Mouse (Mus musculus) small intestine, adult 2 months (tissue): ENCODE results near the gene Ptpn14.

ENCODE experiments used
- CTCF ChIP-seq: fragments of 200-500 bp; IDR thresholded peaks from 2 replicates; pipeline ENCODE4 v1.5.1; 2012; ENCODE audit warnings: low read depth, mild to moderate bottlenecking, control low read depth, inconsistent platforms, low read length, moderate library complexity, mixed read lengths; ENCODE audit not compliant: insufficient replicate concordance, insufficient read length; ENCODE audit errors: extremely low read depth
- POLR2A ChIP-seq: fragments of 200-500 bp; IDR thresholded peaks from 2 replicates; pipeline ENCODE4 v1.6.1; 2012; ENCODE audit warnings: low read depth, mild to moderate bottlenecking, control low read depth, inconsistent platforms, low read length, moderate library complexity

GRCm38 (mm10) chr1:189926279-189926678 lies 198.2 kb downstream of the Ptpn14 start:
- TF ChIP-seq POLR2A (no peak), CTCF (no peak)
